8 mouse cellular contexts compared by ENCODE assay signal in the genomic region with DNA sequence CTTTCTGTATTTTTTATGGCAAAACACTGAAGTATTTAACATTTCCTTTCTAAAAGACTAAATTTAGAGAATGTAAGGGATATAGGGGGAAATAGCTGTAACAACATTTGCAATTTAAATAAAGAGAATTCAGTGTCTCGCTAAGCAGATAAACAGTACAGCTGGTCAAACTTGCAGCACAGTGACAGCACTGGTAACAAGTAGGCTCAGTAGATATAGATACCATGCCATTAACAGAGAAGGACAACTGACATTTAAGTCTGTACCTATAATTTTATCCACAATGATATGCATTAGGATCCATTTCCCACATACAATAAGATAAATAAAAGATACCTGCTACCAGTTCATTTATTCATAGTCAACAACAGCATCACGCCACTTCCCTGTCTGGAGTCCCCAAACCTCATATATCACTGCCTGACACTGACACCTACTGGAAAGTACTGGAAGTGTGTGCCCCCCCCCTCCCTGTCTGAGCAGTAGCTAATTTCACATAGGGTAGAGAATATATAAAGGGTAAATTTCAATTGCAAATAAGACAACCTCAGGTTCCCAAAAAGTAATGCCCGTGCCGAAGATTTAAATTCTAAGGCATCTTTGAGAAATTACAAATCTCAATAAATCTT.
A peak's percentile ranks its signal among the peaks of the same experiment; 100 is the strongest.
DNase-seq lines count a peak whose midpoint lies in the region; ATAC-seq lines count a peak whose summit lies in the region.

No protein-coding gene starts in this region.

- peak; percentile 81 for ATAC-seq in intestine, embryonic 16.5 days

- H3K4me3 ChIP-seq in forebrain, embryonic 10.5 days = no peak overlapping the region
- no peak overlapping the region for H3K4me3 ChIP-seq in intestine, embryonic 16.5 days (ENCODE audit: low read length)

- no peak overlapping the region for H3K9ac ChIP-seq in intestine, embryonic 16.5 days (ENCODE audit: low read depth, low read length)

- peak; percentile 38 for DNase-seq in right cerebral cortex, adult 18-20 months
- no peak for DNase-seq in right cerebral cortex, postnatal 25 days
- peak; percentile 34 for DNase-seq in adrenal gland, postnatal 25 days
- DNase-seq in forebrain, embryonic 10.5 days (ENCODE audit: extremely low spot score, low spot score) = peak; percentile 63
- DNase-seq in lung, postnatal 10 days = peak; percentile 47
- DNase-seq in retina, postnatal 7 days (ENCODE audit: low read depth, low spot score) = peak; percentile 41
- DNase-seq in urinary bladder, adult 2 months (ENCODE audit: low spot score) = no peak

- H3K36me3 ChIP-seq in forebrain, embryonic 10.5 days (replicated peaks) = no peaks in the 10 kb centered on the region
- H3K36me3 ChIP-seq in intestine, embryonic 16.5 days (ENCODE audit: control insufficient read depth, insufficient read depth, low read length) = no peaks in the 10 kb centered on the region

- peaks cover 18% of the 10 kb centered on the region for H3K4me1 ChIP-seq in forebrain, embryonic 10.5 days
- H3K4me1 ChIP-seq in intestine, embryonic 16.5 days (ENCODE audit: control insufficient read depth, insufficient read depth, low read length) = no peaks in the 10 kb centered on the region

- H3K27me3 ChIP-seq in forebrain, embryonic 10.5 days (ENCODE audit: poor library complexity, severe bottlenecking) = no peaks in the 10 kb centered on the region
- H3K27me3 ChIP-seq in intestine, embryonic 16.5 days (replicated peaks; ENCODE audit: control insufficient read depth, insufficient read depth, low read length) = no peaks in the 10 kb centered on the region

- WGBS in forebrain, embryonic 10.5 days = 36% methylated on average over 4 of the region's 4 CpGs
- WGBS in intestine, embryonic 16.5 days = 22% methylated on average over 4 of the region's 4 CpGs

- H3K27ac ChIP-seq in forebrain, embryonic 10.5 days = no peak overlapping the region
- H3K27ac ChIP-seq in intestine, embryonic 16.5 days (ENCODE audit: low read length) = no peak overlapping the region

- no peak overlapping the region for H3K4me2 ChIP-seq in intestine, embryonic 16.5 days (ENCODE audit: low read depth, low read length)

- no peaks in the 10 kb centered on the region for H3K9me3 ChIP-seq in forebrain, embryonic 10.5 days
- H3K9me3 ChIP-seq in intestine, embryonic 16.5 days (ENCODE audit: control insufficient read depth, low read length) = no peaks in the 10 kb centered on the region

Comparison
In these comparisons a context has a peak if more than half of its experiments do, and no peak if none do; other contexts are left out.
1. DNase-seq: peak in right cerebral cortex, adult 18-20 months (single experiment), adrenal gland, postnatal 25 days (single experiment), forebrain, embryonic 10.5 days (single experiment), lung, postnatal 10 days (single experiment) and retina, postnatal 7 days (single experiment); none in right cerebral cortex, postnatal 25 days (single experiment) and urinary bladder, adult 2 months (single experiment).